Mouse (Mus musculus) left cerebral cortex, adult 9 months (tissue): ENCODE results near the gene Gm20481.
"Not testable (repeated sequence)": the region's sequence is repeated elsewhere in the genome, so short reads cannot be mapped to it uniquely, and the experiment has no call there.

Source experiments
- DNase-seq, 2 experiments: peaks; one replicate each; pipeline ENCODE4 v3.0.0; 2022; ENCODE audit warnings: low spot score in 2 of 2

Gene Gm20481

DNA sequence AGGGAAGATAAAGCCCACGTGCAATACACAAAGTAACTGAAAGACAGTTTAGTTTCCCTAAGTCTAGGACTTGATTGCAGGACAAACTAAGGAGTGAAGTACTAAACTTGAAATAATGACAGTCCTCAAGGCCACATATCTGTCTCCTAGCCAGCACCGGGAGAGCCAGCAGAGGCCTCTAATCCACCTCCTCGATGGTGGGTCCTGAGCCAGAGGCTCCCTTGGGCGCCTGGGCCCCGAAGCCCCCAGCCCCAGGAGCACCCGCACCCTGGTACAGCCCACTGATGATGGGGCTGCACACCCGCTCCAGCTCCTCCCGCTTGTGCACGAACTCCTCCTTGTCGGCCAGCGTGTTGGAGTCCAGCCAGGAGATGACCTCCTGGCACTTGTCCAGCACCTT lies at the start of gene Gm20481:
Gene Gm20481 (plus strand): TSS at position 91 of the 400 bp plus-strand sequence.
- not testable (repeated sequence) for DNase-seq

DNA sequence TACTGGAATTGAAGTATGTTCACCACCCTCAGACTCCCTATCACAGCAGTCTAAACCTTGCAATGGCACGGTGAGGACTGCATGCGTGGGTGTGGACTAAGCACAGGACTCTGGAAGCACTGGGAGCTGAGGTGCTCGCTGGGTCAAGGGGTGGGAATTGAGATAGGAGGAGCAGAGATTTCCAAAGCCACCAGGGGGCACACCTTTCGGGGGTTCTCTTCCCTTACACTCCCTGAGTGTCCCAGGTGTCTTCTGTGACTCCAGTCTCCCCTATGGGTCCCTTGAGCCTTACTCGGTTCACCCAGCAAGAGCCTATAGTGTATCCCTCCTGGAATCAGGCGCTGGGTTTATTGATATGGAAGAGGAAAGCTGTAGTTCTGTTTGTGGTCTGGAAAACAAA lies 46.8 kb upstream of the Gm20481 start:
- DNase-seq, result no peak

DNA sequence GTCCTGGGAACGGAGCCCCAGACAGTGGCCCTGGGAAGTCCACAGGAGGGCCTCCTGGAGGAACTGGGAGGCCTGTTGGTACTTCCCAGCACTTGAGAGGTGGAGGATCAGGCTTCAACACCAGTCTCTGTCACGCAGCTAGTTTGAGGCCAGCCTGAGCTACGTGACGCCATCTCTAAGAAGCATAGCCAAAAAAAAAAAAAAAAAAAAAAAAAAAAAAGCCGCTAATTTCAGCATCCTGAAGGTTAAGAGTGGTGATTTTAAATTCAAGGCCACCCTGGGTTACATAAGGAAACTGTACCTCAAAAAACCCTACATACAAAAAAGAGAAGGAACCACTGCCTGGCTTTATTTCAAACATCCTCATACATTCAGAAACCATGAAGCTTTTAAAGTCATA lies 45.5 kb upstream of the Gm20481 start:
- no peak for DNase-seq

DNA sequence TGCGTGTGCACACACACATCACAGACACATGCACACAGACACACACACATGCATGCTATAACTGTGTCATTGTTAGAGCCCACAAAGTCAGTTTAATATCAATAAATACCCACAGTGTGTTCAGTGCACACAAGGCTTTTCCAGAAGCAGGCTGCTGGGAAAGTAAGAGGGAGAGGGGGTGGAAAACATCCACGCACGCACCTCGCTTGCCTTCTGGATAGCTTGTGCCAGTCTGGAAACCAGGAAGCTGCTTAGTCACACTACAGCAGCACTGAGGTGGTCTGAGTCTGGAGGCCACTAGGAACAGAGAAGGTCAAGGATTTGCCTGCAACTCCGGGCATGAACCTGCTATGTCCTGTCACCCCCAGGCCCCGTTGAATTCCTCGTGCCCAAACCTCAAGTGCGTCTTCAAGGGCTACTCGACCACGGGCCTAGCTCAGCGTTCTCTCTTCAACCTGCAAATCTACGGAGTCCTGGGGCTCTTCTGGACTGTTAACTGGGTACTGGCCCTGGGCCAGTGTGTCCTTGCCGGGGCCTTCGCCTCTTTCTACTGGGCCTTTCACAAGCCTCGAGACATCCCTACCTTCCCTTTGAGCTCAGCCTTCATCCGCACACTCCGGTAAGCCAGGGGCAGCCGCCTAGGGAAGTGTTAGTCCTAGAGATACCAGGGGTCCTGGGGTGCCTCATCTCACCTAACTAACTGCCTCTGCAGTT lies 42.2 kb upstream of the Gm20481 start:
- peak in 1 of 2 experiments; percentile 45 for DNase-seq

GRCm38 (mm10) chr17:34928841-34929240 lies 40.9 kb upstream of the Gm20481 start:
- no peak for DNase-seq

- DNase-seq, result peak; percentile 96 to 99
These were observed 38.5 kb upstream of the Gm20481 start, which contains the start of gene Neu1 for GRCm38 (mm10) chr17:34931061-34931734. Neu1 (plus strand) TSS chr17:34931253.

DNA sequence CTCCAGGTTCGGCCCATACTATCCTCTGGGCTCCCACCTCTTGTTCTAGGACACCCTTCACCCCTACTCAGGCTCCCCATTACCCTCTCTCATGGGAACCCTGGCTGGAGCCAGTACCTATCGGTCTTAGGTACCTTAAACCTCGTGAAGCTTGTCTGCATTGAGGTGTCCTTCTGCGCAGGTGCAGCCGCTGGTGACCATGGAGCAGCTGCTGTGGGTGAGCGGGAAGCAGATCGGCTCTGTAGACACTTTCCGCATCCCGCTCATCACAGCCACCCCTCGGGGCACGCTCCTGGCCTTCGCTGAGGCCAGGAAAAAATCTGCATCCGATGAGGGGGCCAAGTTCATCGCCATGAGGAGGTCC lies 38.0 kb upstream of the Gm20481 start:
- DNase-seq, result peak in 1 of 2 experiments; percentile 52

DNA sequence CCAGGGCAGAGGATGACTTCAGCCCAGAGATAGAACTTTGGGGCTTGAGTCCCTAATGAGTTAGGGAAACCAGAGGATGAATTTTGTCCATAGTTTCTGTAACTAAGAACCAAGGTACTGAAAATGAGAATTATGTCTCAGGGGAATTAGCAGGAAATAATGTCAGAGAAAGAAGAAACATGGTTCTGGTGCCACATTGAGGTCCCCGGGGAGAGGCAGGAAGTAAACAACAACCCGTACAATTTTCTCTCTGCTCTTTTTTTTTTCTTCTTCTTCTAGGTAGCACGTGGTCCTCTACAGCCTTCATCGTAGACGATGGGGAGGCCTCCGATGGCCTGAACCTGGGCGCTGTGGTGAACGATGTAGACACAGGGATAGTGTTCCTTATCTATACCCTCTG lies 37.4 kb upstream of the Gm20481 start:
- DNase-seq, result no peak

- DNase-seq, result peak in 1 of 2 experiments; percentile 15
These were observed 35.7 kb upstream of the Gm20481 start for GRCm38 (mm10) chr17:34934031-34934430.

GRCm38 (mm10) chr17:34934830-34935229 lies 34.9 kb upstream of the Gm20481 start:
- no peak for DNase-seq

DNA sequence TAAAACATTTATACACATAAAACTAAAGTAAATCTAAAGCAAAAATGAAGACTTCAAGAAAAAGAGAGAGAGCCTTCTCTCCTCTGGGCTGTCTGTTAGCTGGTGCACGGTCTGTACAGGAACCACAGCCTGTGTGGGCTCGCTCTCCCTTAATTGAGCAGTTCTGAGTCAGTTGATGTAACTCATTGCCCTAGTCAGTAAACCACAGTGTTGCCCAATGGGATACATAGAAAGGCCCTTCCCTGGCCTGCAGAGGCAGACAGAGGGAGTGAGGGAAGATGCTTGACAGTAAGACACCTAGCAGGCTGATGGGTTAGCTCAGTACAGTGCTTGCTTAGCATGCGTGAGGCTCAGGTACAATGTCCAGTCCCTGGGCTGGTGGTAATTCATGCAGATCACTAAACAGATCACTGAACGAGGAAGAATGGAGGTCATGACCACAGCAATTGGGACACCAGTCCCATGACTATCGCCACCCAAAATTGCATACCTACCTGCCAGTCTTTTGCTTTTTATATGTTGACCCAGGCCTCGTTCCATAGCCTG lies 31.7 kb upstream of the Gm20481 start:
- DNase-seq, result no peak

- no peak for DNase-seq
These were observed 28.2 kb upstream of the Gm20481 start for GRCm38 (mm10) chr17:34941344-34942041.

GRCm38 (mm10) chr17:34943128-34943815 lies 26.4 kb upstream of the Gm20481 start:
- DNase-seq, result no peak

DNA sequence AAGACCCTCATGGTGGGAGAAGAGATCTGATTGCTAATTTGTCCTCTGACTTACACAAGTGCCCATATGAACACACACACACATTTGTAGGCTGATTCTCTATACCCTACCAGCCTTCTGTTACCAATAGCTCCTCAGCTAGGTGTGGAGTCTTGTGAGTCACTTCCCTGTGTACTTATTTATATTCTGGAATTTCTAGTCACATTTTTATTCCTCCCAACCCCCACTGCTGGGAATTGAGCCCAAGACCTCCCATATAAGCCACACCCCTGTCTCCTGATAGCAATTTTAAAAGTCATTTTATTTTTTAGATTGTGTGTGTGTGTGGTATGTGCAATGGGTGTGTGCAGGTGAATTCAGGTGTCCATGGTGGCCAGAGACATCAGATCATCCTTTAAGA lies 25.4 kb upstream of the Gm20481 start:
- no peak for DNase-seq

- DNase-seq, result no peak
These were observed 23.1 kb upstream of the Gm20481 start for GRCm38 (mm10) chr17:34946486-34947140.

DNA sequence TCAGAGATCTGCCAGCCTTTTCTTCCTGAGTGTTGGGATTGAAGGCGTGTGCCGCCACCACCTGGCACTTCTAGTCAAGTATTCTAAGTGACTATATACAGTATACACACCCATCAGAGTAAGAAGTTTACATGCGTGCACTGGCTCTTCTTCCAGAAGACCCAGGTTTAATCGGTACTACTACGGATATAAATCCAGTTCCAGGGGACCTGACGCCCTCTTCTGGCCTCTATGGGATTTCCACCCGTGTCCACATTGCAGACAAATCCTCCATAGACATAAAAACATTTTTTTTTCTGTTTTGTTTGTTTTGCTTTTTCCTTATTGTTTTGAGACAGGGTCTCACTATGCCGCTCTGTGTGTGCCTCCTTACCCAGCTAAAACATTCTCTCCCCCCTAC lies 22.1 kb upstream of the Gm20481 start:
- DNase-seq, result no peak

- DNase-seq, result not testable (repeated sequence)
These were observed 20.8 kb upstream of the Gm20481 start for GRCm38 (mm10) chr17:34948721-34949552.

DNA sequence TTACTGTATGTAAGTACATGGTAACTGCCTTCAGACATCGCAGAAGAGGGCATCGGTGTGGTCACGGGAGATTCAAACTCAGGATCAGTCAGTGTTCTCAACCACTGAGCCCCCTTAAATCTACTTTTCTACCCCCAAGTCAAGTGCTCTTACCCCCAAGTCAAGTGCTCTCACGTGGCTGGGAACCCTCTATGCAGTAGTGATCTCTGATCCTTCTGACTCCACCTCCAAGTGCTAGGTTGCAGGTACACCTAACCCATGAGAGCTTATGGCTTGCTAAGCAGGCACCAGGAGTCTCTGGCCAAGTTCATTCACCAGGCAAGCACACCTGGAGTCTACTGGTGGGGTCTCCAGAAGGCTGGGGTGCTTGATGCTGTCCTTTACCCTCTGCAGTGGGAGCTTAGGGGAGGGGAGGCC lies 20.2 kb upstream of the Gm20481 start:
- DNase-seq, result no peak

GRCm38 (mm10) chr17:34950514-34951455 lies 18.9 kb upstream of the Gm20481 start:
- no peak for DNase-seq
